Mouse (Mus musculus) adrenal gland, adult 2 months (tissue): Measurements from ENCODE around the gene Gm379. TPM values are rescaled to one million over a fixed set of nuclear protein-coding genes. Genes with fewer than 3 reads are reported as not detected.

Experiments
- DNase-seq: peaks from one replicate; pipeline ENCODE4 v3.0.0; 2021
- long read RNA-seq: library from polyadenylated mRNA; stranded (forward); transcript quantifications from one replicate; pipeline ENCODE4 v2.0.0, GENCODE M21; 2021
- polyA plus RNA-seq: library from polyadenylated mRNA; depleted of rRNA; stranded (reverse); fragments of >200 nt; gene quantifications from 2 replicates; pipeline ENCODE4 v1.2.3, GENCODE M21; 2012; rRNA removed
- total RNA-seq, 2 experiments: library from RNA; stranded (reverse); gene quantifications; 2 replicates each; pipeline ENCODE4 v1.2.3; 2021

Gm379 gene
- total RNA-seq (not detected), polyA plus RNA-seq (not detected in 2 replicates)
- long read RNA-seq = 0 reads

GRCm38 (mm10) chrX:108664885-108665284 is at the start of gene Gm379:
Gene Gm379 (minus strand): TSS chrX:108664891.
- no peak for DNase-seq

GRCm38 (mm10) chrX:108704312-108704711 is 39.6 kb upstream of the Gm379 start:
- DNase-seq = no peak

GRCm38 (mm10) chrX:108668868-108669267 is 4.2 kb upstream of the Gm379 start:
- no peak for DNase-seq

GRCm38 (mm10) chrX:108621991-108622390 is 42.7 kb downstream of the Gm379 start:
- no peak for DNase-seq

- DNase-seq = no peak
Measured at GRCm38 (mm10) chrX:108620886-108621285, 43.8 kb downstream of the Gm379 start.

Other genes with a start within 250 kb of the Gm379 start
- gene Brwd3, start 169.5 kb upstream of the Gm379 start, total RNA-seq = 1 to 10 TPM; 6.3 to 9.2 TPM
- gene Brwd3, start 169.5 kb upstream of the Gm379 start, polyA plus RNA-seq = 0.16 and 0.17 TPM in 2 replicates